27 mouse cellular contexts compared by ENCODE assay signal in genomic region chr11:111210565-111210964, GRCm38 (mm10).
DNase-seq lines count a peak whose midpoint lies in the region; ATAC-seq and TF ChIP-seq lines count a peak whose summit lies in the region.
"Had no signal": no experiment of that assay in that cellular context is flagged by ENCODE, and none has a peak within 500 bp of the region (broad histone marks: within the 10 kb centered on the region; RNA-seq: fewer than 3 reads in every experiment).

No protein-coding gene starts in this region.

- no peak for TF ChIP-seq EP300 in MEL (IDR thresholded peaks at IDR 0.05; ENCODE audit: low read depth in 1 of 2, low read length in 2 of 2)

- TF ChIP-seq POLR2A in MEL (IDR thresholded peaks at IDR 0.05; ENCODE audit: control insufficient read depth in 1 of 2, insufficient read depth in 1 of 2, low read depth in 1 of 2, low read length in 2 of 2, poor library complexity in 1 of 2) = no peak

- peaks cover 13% of the 10 kb centered on the region for H3K4me1 ChIP-seq in heart, embryonic 11.5 days (ENCODE audit: control insufficient read depth, insufficient read depth, low read length)
- no peaks in the 10 kb centered on the region for H3K4me1 ChIP-seq in MEL (ENCODE audit: control insufficient read depth in 1 of 2, insufficient read depth in 2 of 2, low read length in 2 of 2)

- no peak overlapping the region for H3K4me2 ChIP-seq in heart, embryonic 11.5 days
- H3K4me2 ChIP-seq: embryonic facial prominence, embryonic 13.5 days; embryonic facial prominence, embryonic 15.5 days; forebrain, embryonic 12.5 days had no signal

- TF ChIP-seq RAD21 in MEL (IDR thresholded peaks at IDR 0.05; ENCODE audit: low read depth, low read length) = no peak

- TF ChIP-seq CTCF in MEL (IDR thresholded peaks at IDR 0.05 in 2 of 3, conservative IDR thresholded peaks at IDR 0.05 in 1 of 3; ENCODE audit: control insufficient read depth in 1 of 3, insufficient read depth in 1 of 3, low read depth in 2 of 3, low read length in 3 of 3, poor library complexity in 1 of 3, severe bottlenecking in 1 of 3) = no peak

- peak; percentile 89 for DNase-seq in heart, adult 11 months
- DNase-seq in MEL (ENCODE audit: low read depth, low spot score) = peak; percentile 29
- DNase-seq in lung, postnatal 14 days = no peak
- no peak for DNase-seq in right cerebral cortex, postnatal 10 days (ENCODE audit: low spot score in 2 of 2)
- no peak for DNase-seq in adrenal gland, adult 8-10 months
- DNase-seq: adrenal gland, adult 2 months; adrenal gland, postnatal 14 days; B cell, adult 2 months; cerebellum, adult 11-12 months; cerebellum, adult 2 months; cerebellum, adult 9-10 months; cerebellum, postnatal 14 days; cerebellum, postnatal 36 days; embryo, embryonic 11 days had no signal

- no peak overlapping the region for H3K9ac ChIP-seq in heart, embryonic 11.5 days (ENCODE audit: low read depth, low read length)
- no peak overlapping the region for H3K9ac ChIP-seq in MEL (ENCODE audit: control insufficient read depth, low read depth, low read length, poor library complexity, severe bottlenecking)
- H3K9ac ChIP-seq: embryonic facial prominence, embryonic 13.5 days; embryonic facial prominence, embryonic 15.5 days; forebrain, embryonic 12.5 days had no signal

- H3K27ac ChIP-seq in heart, embryonic 11.5 days (ENCODE audit: low read depth, low read length) = no peak overlapping the region
- H3K27ac ChIP-seq in MEL (ENCODE audit: control insufficient read depth, low read depth, low read length) = no peak overlapping the region
- H3K27ac ChIP-seq: embryonic facial prominence, embryonic 13.5 days; embryonic facial prominence, embryonic 15.5 days; forebrain, embryonic 12.5 days had no signal

- H3K36me3 ChIP-seq in heart, embryonic 11.5 days (ENCODE audit: control insufficient read depth, insufficient read depth, low read length) = no peaks in the 10 kb centered on the region
- H3K36me3 ChIP-seq in MEL (ENCODE audit: control insufficient read depth in 1 of 2, insufficient read depth in 2 of 2, low read length in 2 of 2) = no peaks in the 10 kb centered on the region; a peak in 1 of 4 replicates
- H3K36me3 ChIP-seq: embryonic facial prominence, embryonic 13.5 days; embryonic facial prominence, embryonic 15.5 days; forebrain, embryonic 10.5 days; forebrain, embryonic 12.5 days; G1E had no signal

- no peaks in the 10 kb centered on the region for H3K79me2 ChIP-seq in MEL (ENCODE audit: control insufficient read depth, insufficient read depth, low read length, poor library complexity)

- no peaks in the 10 kb centered on the region for H3K27me3 ChIP-seq in heart, embryonic 11.5 days (ENCODE audit: control insufficient read depth, insufficient read depth, low read length)
- H3K27me3 ChIP-seq in MEL (ENCODE audit: control insufficient read depth in 1 of 2, insufficient read depth in 2 of 2, low read length in 2 of 2) = no peaks in the 10 kb centered on the region
- H3K27me3 ChIP-seq: CH12.LX; embryonic facial prominence, embryonic 13.5 days; embryonic facial prominence, embryonic 15.5 days; forebrain, embryonic 12.5 days had no signal

- H3K9me3 ChIP-seq in heart, embryonic 11.5 days (replicated peaks; ENCODE audit: control insufficient read depth, low read length) = no peaks in the 10 kb centered on the region
- no peaks in the 10 kb centered on the region for H3K9me3 ChIP-seq in MEL (replicated peaks; ENCODE audit: insufficient read depth, low read length)
- H3K9me3 ChIP-seq: embryonic facial prominence, embryonic 13.5 days; embryonic facial prominence, embryonic 15.5 days; forebrain, embryonic 12.5 days had no signal

- H3K4me3 ChIP-seq in heart, embryonic 11.5 days (ENCODE audit: low read depth, low read length) = no peak overlapping the region
- H3K4me3 ChIP-seq in MEL (ENCODE audit: control insufficient read depth in 1 of 2, insufficient read depth in 1 of 2, low read depth in 2 of 2, low read length in 2 of 2) = no peak overlapping the region
- H3K4me3 ChIP-seq: embryonic facial prominence, embryonic 13.5 days; embryonic facial prominence, embryonic 15.5 days; erythroblast, embryonic 14.5 days; forebrain, embryonic 10.5 days; forebrain, embryonic 12.5 days had no signal

- ATAC-seq in heart, embryonic 11.5 days (replicated peaks; ENCODE audit: insufficient number of reproducible peaks, low FRiP score, low TSS enrichment) = no peak
- peak; percentile 90 for ATAC-seq in megakaryocyte, adult 5-6 weeks (ENCODE audit: poor library complexity, severe bottlenecking)
- ATAC-seq in monocyte, adult 5-6 weeks (replicated peaks; ENCODE audit: insufficient number of reproducible peaks, low FRiP score, low TSS enrichment, poor library complexity, severe bottlenecking) = peak; percentile 40; the same call in 1 of the 2 replicates
- ATAC-seq: CD4-positive, CD25-positive, alpha-beta regulatory T cell, adult 4 months; forebrain, embryonic 14.5 days; forebrain, embryonic 16.5 days had no signal

TF ChIP-seq in MEL, 35 proteins besides CTCF, POLR2A, EP300 and RAD21:
- TF ChIP-seq TBP (IDR thresholded peaks at IDR 0.05; ENCODE audit: low read depth, low read length) = no peak
- no peak for TF ChIP-seq MAFK (IDR thresholded peaks at IDR 0.05; ENCODE audit: borderline replicate concordance, low read depth, low read length)
- no peak for TF ChIP-seq MAX (IDR thresholded peaks at IDR 0.05; ENCODE audit: low read length)
- TF ChIP-seq ZC3H11A (IDR thresholded peaks at IDR 0.05; ENCODE audit: low read depth, low read length) = no peak
- TF ChIP-seq E2F4 (IDR thresholded peaks at IDR 0.05; ENCODE audit: borderline replicate concordance, low read depth, low read length) = no peak
- TF ChIP-seq NELFE (IDR thresholded peaks at IDR 0.05; ENCODE audit: low read depth, low read length) = no peak
- no peak for TF ChIP-seq TCF12 (IDR thresholded peaks at IDR 0.05; ENCODE audit: low read depth, low read length)
- no peak for TF ChIP-seq POLR2AphosphoS5 (IDR thresholded peaks at IDR 0.05; ENCODE audit: borderline replicate concordance, low read depth, low read length)
- TF ChIP-seq MXI1 (IDR thresholded peaks at IDR 0.05; ENCODE audit: low read depth, low read length) = no peak
- no peak for TF ChIP-seq MYC (IDR thresholded peaks at IDR 0.05; ENCODE audit: low read depth, low read length)
- no peak for TF ChIP-seq KAT2A (conservative IDR thresholded peaks at IDR 0.05; ENCODE audit: low read depth, low read length)
- TF ChIP-seq GATA1 (IDR thresholded peaks at IDR 0.05; ENCODE audit: low read depth, low read length) = no peak
- no peak for TF ChIP-seq CHD1 (IDR thresholded peaks at IDR 0.05; ENCODE audit: low read depth, low read length)

Comparison
In these comparisons a context has a peak if more than half of its experiments do, and no peak if none do; other contexts are left out.
1. DNase-seq: peak in heart, adult 11 months (single experiment) and MEL (single experiment); none in lung, postnatal 14 days (single experiment), right cerebral cortex, postnatal 10 days (0 of 2) and adrenal gland, adult 8-10 months (single experiment).